Comparison of ENCODE assay signal across 28 mouse cellular contexts in genomic region chr4:150155731-150156130, GRCm38 (mm10). TPM values are rescaled to one million over a fixed set of nuclear protein-coding genes. Genes with fewer than 3 reads are reported as not detected.
DNase-seq lines count a peak whose midpoint lies in the region; ATAC-seq and TF ChIP-seq lines count a peak whose summit lies in the region.
"Had no signal": no experiment of that assay in that cellular context is flagged by ENCODE, and none has a peak within 500 bp of the region (broad histone marks: within the 10 kb centered on the region; RNA-seq: fewer than 3 reads in every experiment).

No protein-coding gene starts in this region.

- H3K9me3 ChIP-seq in MEL (replicated peaks; ENCODE audit: insufficient read depth, low read length), result no peaks in the 10 kb centered on the region
- H3K9me3 ChIP-seq: forebrain, embryonic 13.5 days; heart, embryonic 15.5 days; hindbrain, embryonic 13.5 days; intestine, embryonic 15.5 days had no signal

- H3K4me1 ChIP-seq in MEL (ENCODE audit: control insufficient read depth in 1 of 2, insufficient read depth in 2 of 2, low read length in 2 of 2), result peaks cover 0 to 9% of the 10 kb centered on the region in 2 experiments; a peak in 1 of 4 replicates
- peaks cover 28% of the 10 kb centered on the region for H3K4me1 ChIP-seq in small intestine, adult 2 months (ENCODE audit: control insufficient read depth, insufficient read depth, insufficient read length, low read length)
- H3K4me1 ChIP-seq: forebrain, embryonic 13.5 days; hindbrain, embryonic 13.5 days; intestine, embryonic 15.5 days had no signal

- H3K4me3 ChIP-seq in MEL (ENCODE audit: control insufficient read depth in 1 of 2, insufficient read depth in 1 of 2, low read depth in 2 of 2, low read length in 2 of 2), result no peak overlapping the region
- H3K4me3 ChIP-seq in small intestine, adult 2 months (ENCODE audit: low read depth, low read length), result no peak overlapping the region
- H3K4me3 ChIP-seq: embryonic facial prominence, embryonic 10.5 days; forebrain, embryonic 13.5 days; gastrocnemius, adult 2 months; heart, adult 2 months; heart, embryonic 15.5 days; hindbrain, embryonic 13.5 days; intestine, embryonic 15.5 days had no signal

- peak; percentile 87 for ATAC-seq in granulocyte monocyte progenitor cell, adult 5-6 weeks (replicated peaks; ENCODE audit: poor library complexity, severe bottlenecking)
- ATAC-seq: CD4-positive, CD25-positive, alpha-beta regulatory T cell, adult 4 months; forebrain, embryonic 13.5 days; forebrain, postnatal 0 days; intestine, embryonic 15.5 days had no signal

- DNase-seq in ES-CJ7 (ENCODE audit: low read depth, low spot score), result peak; percentile 88
- DNase-seq in MEL (ENCODE audit: low read depth, low spot score), result peak; percentile 69
- no peak for DNase-seq in gastrocnemius, adult 8-10 months (ENCODE audit: low spot score in 2 of 2)
- DNase-seq in gastrocnemius, postnatal 4 days (ENCODE audit: low spot score in 2 of 2), result no peak
- DNase-seq in spleen, postnatal 36 days (ENCODE audit: low spot score in 2 of 2), result no peak
- DNase-seq: adrenal gland, postnatal 10 days; B cell, adult 2 months; cerebellum, adult 11 months; cerebellum, adult 8-10 months; cerebellum, postnatal 25 days; forebrain, postnatal 0 days; gastrocnemius, adult 2 months; gastrocnemius, postnatal 36 days; heart, adult 2 months; heart, postnatal 14 days had no signal

- no peak overlapping the region for H3K9ac ChIP-seq in MEL (ENCODE audit: control insufficient read depth, low read depth, low read length, poor library complexity, severe bottlenecking)
- H3K9ac ChIP-seq: forebrain, embryonic 13.5 days; forebrain, postnatal 0 days; heart, embryonic 15.5 days; hindbrain, embryonic 13.5 days; intestine, embryonic 15.5 days had no signal

- 75% methylated on average over 4 of the region's 4 CpGs for WGBS in small intestine, adult 2 months

- no peaks in the 10 kb centered on the region for H3K27me3 ChIP-seq in MEL (ENCODE audit: control insufficient read depth in 1 of 2, insufficient read depth in 2 of 2, low read length in 2 of 2)
- H3K27me3 ChIP-seq in small intestine, adult 2 months (ENCODE audit: control insufficient read depth, insufficient read depth, low read length), result no peaks in the 10 kb centered on the region
- H3K27me3 ChIP-seq: forebrain, embryonic 13.5 days; hindbrain, embryonic 13.5 days; intestine, embryonic 15.5 days had no signal

- H3K27ac ChIP-seq in MEL (ENCODE audit: control insufficient read depth, low read depth, low read length), result no peak overlapping the region
- peak overlapping the region; percentile 32; the same call in 1 of the 2 replicates for H3K27ac ChIP-seq in small intestine, adult 2 months (ENCODE audit: insufficient read depth, low read depth, low read length)
- H3K27ac ChIP-seq: embryonic facial prominence, embryonic 10.5 days; forebrain, embryonic 13.5 days; gastrocnemius, adult 2 months; heart, adult 2 months; heart, embryonic 15.5 days; hindbrain, embryonic 13.5 days; intestine, embryonic 15.5 days had no signal

- TF ChIP-seq POLR2A in MEL (IDR thresholded peaks at IDR 0.05; ENCODE audit: control insufficient read depth in 1 of 2, insufficient read depth in 1 of 2, low read depth in 1 of 2, low read length in 2 of 2, poor library complexity in 1 of 2), result no peak
- TF ChIP-seq POLR2A in small intestine, adult 2 months (IDR thresholded peaks at IDR 0.05; ENCODE audit: low read depth, low read length), result no peak

- TF ChIP-seq EP300 in MEL (IDR thresholded peaks at IDR 0.05; ENCODE audit: low read depth in 1 of 2, low read length in 2 of 2), result no peak

- H3K36me3 ChIP-seq in MEL (ENCODE audit: control insufficient read depth in 1 of 2, insufficient read depth in 2 of 2, low read length in 2 of 2), result peaks cover 0 to 2% of the 10 kb centered on the region in 2 experiments; a peak in 1 of 4 replicates
- H3K36me3 ChIP-seq in small intestine, adult 2 months (ENCODE audit: control insufficient read depth, insufficient read depth, low read length), result no peaks in the 10 kb centered on the region
- H3K36me3 ChIP-seq: embryonic facial prominence, embryonic 10.5 days; heart, embryonic 15.5 days; hindbrain, embryonic 13.5 days; intestine, embryonic 15.5 days had no signal

- no peak for TF ChIP-seq CTCF in MEL (IDR thresholded peaks at IDR 0.05 in 2 of 3, conservative IDR thresholded peaks at IDR 0.05 in 1 of 3; ENCODE audit: control insufficient read depth in 1 of 3, insufficient read depth in 1 of 3, low read depth in 2 of 3, low read length in 3 of 3, poor library complexity in 1 of 3, severe bottlenecking in 1 of 3)
- no peak for TF ChIP-seq CTCF in small intestine, adult 2 months (IDR thresholded peaks at IDR 0.05; ENCODE audit: extremely low read depth, insufficient read length, insufficient replicate concordance, low read depth, low read length)

- no peaks in the 10 kb centered on the region for H3K79me2 ChIP-seq in MEL (ENCODE audit: control insufficient read depth, insufficient read depth, low read length, poor library complexity)

- no peak for TF ChIP-seq RAD21 in MEL (IDR thresholded peaks at IDR 0.05; ENCODE audit: low read depth, low read length)

TF ChIP-seq in MEL, 35 proteins besides CTCF, POLR2A, EP300 and RAD21:
- no peak for TF ChIP-seq KAT2A (conservative IDR thresholded peaks at IDR 0.05; ENCODE audit: low read depth, low read length)
- no peak for TF ChIP-seq MAZ (IDR thresholded peaks at IDR 0.05; ENCODE audit: low read depth, low read length)

RNA-seq across cellular contexts. Expression of gene Slc2a7, which starts 7.0 kb away (rescaled TPM):
- total RNA-seq in MEL (2012; rRNA removed), result not detected in 2 replicates
- under 1 TPM in 1 of 2 experiments, not detected in 1; 0.06 TPM for polyA plus RNA-seq in MEL (2012; ENCODE audit: insufficient read depth in 1 of 2, insufficient read length in 2 of 2, low read depth in 1 of 2, low replicate concordance in 2 of 2, missing spikeins in 1 of 2)
- not detected in 2 replicates for total RNA-seq in granulocyte monocyte progenitor cell, adult 5-6 weeks (2014; fragmentation: Nextera tagmentation)
- total RNA-seq in granulocyte monocyte progenitor cell, adult 5-6 weeks (2017), result not detected in 2 replicates
- polyA plus RNA-seq in small intestine, adult 2 months (2012; rRNA removed), result 47.2 and 68.9 TPM in 2 replicates
- total RNA-seq in gastrocnemius, adult 8-10 months (2022), result not detected
- not detected for total RNA-seq in gastrocnemius, postnatal 4 days (2021)
- total RNA-seq: adrenal gland, postnatal 10 days; adrenal gland, postnatal 4 days; forebrain, postnatal 0 days; gastrocnemius, adult 2 months; gastrocnemius, postnatal 36 days; heart, adult 2 months; heart, postnatal 14 days; hematopoietic stem cell, adult 5-6 weeks had no signal
- polyA plus RNA-seq: brain, embryonic 14.5 days; CD4-positive, CD25-positive, alpha-beta regulatory T cell, adult 4 months; embryonic facial prominence, embryonic 10.5 days; embryonic facial prominence, embryonic 14.5 days; forebrain, embryonic 13.5 days; forebrain, postnatal 0 days; heart, adult 2 months; heart, embryonic 11.5 days; heart, embryonic 15.5 days; hindbrain, embryonic 13.5 days had no signal

RNA-seq across cellular contexts. Expression of gene Slc2a5, which starts 36.6 kb away (rescaled TPM):
- 0.58 and 0.65 TPM in 2 replicates for total RNA-seq in MEL (2012; rRNA removed)
- polyA plus RNA-seq in MEL (2012; ENCODE audit: insufficient read depth in 1 of 2, insufficient read length in 2 of 2, low read depth in 1 of 2, low replicate concordance in 2 of 2, missing spikeins in 1 of 2), result 1 to 10 TPM in 1 of 2 experiments, not detected in 1; 4.9 TPM
- total RNA-seq in granulocyte monocyte progenitor cell, adult 5-6 weeks (2014; fragmentation: Nextera tagmentation), result not detected in 2 replicates
- not detected in 2 replicates for total RNA-seq in granulocyte monocyte progenitor cell, adult 5-6 weeks (2017)
- 165 and 177 TPM in 2 replicates for polyA plus RNA-seq in small intestine, adult 2 months (2012; rRNA removed)
- total RNA-seq in gastrocnemius, adult 8-10 months (2022), result not detected
- total RNA-seq in gastrocnemius, postnatal 4 days (2021), result 1 to 10 TPM; 4.1 to 5.3 TPM
- total RNA-seq: gastrocnemius, adult 2 months; hematopoietic stem cell, adult 5-6 weeks had no signal
- polyA plus RNA-seq: CD4-positive, CD25-positive, alpha-beta regulatory T cell, adult 4 months had no signal

RNA-seq across cellular contexts. Expression of gene Car6, which starts 45.4 kb away (rescaled TPM):
- not detected in 2 replicates for total RNA-seq in MEL (2012; rRNA removed)
- under 1 TPM in 1 of 2 experiments, not detected in 1; 0.19 TPM for polyA plus RNA-seq in MEL (2012; ENCODE audit: insufficient read depth in 1 of 2, insufficient read length in 2 of 2, low read depth in 1 of 2, low replicate concordance in 2 of 2, missing spikeins in 1 of 2)
- total RNA-seq in granulocyte monocyte progenitor cell, adult 5-6 weeks (2014; fragmentation: Nextera tagmentation), result not detected in 2 replicates
- not detected in 2 replicates for total RNA-seq in granulocyte monocyte progenitor cell, adult 5-6 weeks (2017)
- polyA plus RNA-seq in small intestine, adult 2 months (2012; rRNA removed), result 0.14 TPM in 1 of 2 replicates, not detected in the other
- not detected for total RNA-seq in gastrocnemius, adult 8-10 months (2022)
- total RNA-seq in gastrocnemius, postnatal 4 days (2021), result under 1 TPM in 1 of 2 experiments, not detected in 1; 0.27 TPM
- total RNA-seq: adrenal gland, postnatal 4 days; forebrain, postnatal 0 days; gastrocnemius, adult 2 months; heart, adult 2 months; heart, postnatal 14 days; hematopoietic stem cell, adult 5-6 weeks had no signal
- polyA plus RNA-seq: brain, embryonic 14.5 days; CD4-positive, CD25-positive, alpha-beta regulatory T cell, adult 4 months; embryonic facial prominence, embryonic 14.5 days; forebrain, embryonic 13.5 days; forebrain, postnatal 0 days; heart, adult 2 months; heart, embryonic 11.5 days; heart, embryonic 15.5 days; hindbrain, embryonic 13.5 days; intestine, embryonic 15.5 days had no signal

Comparison
In these comparisons a context has a peak if more than half of its experiments do, and no peak if none do; other contexts are left out.
1. DNase-seq: peak in ES-CJ7 (single experiment) and MEL (single experiment); none in gastrocnemius, adult 8-10 months (0 of 2), gastrocnemius, postnatal 4 days (0 of 2) and spleen, postnatal 36 days (0 of 2).